Mouse (Mus musculus) embryonic facial prominence, embryonic 15.5 days (tissue): ENCODE measurements around the gene Dnaja2. TPM values are rescaled to one million over a fixed set of nuclear protein-coding genes. Genes with fewer than 3 reads are reported as not detected.
A peak's percentile ranks its signal among the peaks of the same experiment; 100 is the strongest.

ENCODE experiments used
- ATAC-seq: fragments of 200-750 bp; cut with Nextera tagmentation; 2 replicates; pipeline ENCODE4 v1.8.0; 2017; ENCODE audit warnings: low read depth, moderate TSS enrichment; ENCODE audit not compliant: insufficient number of reproducible peaks, low FRiP score, low TSS enrichment
- H3K27ac ChIP-seq: fragments of 300-500 bp; sonication (generic); replicated peaks from 2 replicates; pipeline ENCODE4 v1.5.1; 2015; ENCODE audit warnings: mild to moderate bottlenecking, inconsistent platforms
- H3K27me3 ChIP-seq: fragments of 300-500 bp; sonication (generic); 2 replicates; pipeline ENCODE4 v1.6.1; 2015; ENCODE audit warnings: inconsistent platforms
- H3K36me3 ChIP-seq: fragments of 300-500 bp; sonication (generic); 2 replicates; pipeline ENCODE4 v1.6.1; 2015; ENCODE audit warnings: mild to moderate bottlenecking, inconsistent platforms
- H3K4me1 ChIP-seq: fragments of 300-500 bp; sonication (generic); 2 replicates; pipeline ENCODE4 v1.6.1; 2015; ENCODE audit warnings: inconsistent platforms
- H3K4me2 ChIP-seq: fragments of 300-500 bp; sonication (generic); replicated peaks from 2 replicates; pipeline ENCODE4 v1.6.1; 2015; ENCODE audit warnings: mild to moderate bottlenecking, inconsistent platforms
- H3K4me3 ChIP-seq: fragments of 300-500 bp; sonication (generic); replicated peaks from 2 replicates; pipeline ENCODE4 v1.5.1; 2015; ENCODE audit warnings: mild to moderate bottlenecking, inconsistent platforms
- H3K9ac ChIP-seq: fragments of 300-500 bp; sonication (generic); 2 replicates; pipeline ENCODE4 v1.6.1; 2015; ENCODE audit warnings: inconsistent platforms
- H3K9me3 ChIP-seq: fragments of 300-500 bp; sonication (generic); replicated peaks from 2 replicates; pipeline ENCODE4 v1.6.1; 2016; ENCODE audit warnings: inconsistent platforms
- WGBS: fragments of 180-500 bp; shearing (Covaris S2); methylation state at CpG from one replicate; pipeline ENCODE4 v1.1.7; 2015; 5-methylcytosine and 5-hydroxymethylcytosine counted together
- polyA plus RNA-seq: library from polyadenylated mRNA; unstranded; fragments of >200 nt; fragmentation: Nextera tagmentation; extraction: Ambion mirVana; gene quantifications from 2 replicates; pipeline ENCODE4 v1.2.1, GENCODE M21; 2015

Gene Dnaja2
- polyA plus RNA-seq: 136 and 146 TPM in 2 replicates

DNA sequence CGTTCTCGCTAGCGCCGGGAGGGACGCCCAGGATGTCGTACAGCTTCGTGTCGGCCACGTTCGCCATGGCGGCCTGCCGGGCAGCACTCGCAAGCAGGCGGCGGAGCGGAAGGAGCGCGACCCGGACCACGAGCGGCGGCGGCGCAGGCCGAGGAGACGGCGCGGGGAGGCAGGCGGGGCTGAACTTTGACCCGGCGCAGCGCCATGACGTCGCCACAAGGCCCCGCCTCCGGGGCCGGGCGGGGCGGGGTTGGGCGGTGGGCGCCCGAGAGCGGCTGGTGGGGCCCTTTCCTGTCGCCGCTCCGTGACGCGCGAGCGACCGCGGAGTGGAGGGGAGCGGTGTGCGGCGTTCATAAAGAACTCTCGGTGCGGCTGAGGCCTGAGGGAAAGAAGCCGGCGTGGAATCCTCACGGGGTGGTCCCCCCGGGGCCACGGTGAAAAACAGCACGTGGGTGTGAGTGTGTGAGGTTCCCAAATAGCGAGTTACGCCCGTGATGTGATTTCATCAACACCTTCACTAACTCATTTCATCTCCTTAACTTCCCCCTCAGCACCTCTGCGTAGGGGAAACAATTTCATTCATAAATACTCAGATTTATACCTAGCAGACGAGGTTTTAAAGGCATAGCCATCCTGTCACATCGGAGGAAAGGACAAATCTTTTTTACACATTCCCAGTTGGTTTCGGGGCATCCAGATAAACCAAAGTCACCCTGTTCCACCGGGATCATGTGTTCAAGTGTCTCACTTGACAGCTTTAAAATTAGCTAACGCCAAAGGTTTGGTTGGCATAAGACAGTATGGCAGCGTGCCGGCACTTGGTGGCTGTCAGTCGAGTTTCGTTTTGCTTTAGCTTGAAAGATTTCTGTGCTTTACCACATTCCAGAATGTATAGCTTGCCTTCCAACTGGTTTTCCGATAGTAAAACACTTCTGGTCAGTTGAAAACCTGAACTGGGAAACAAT, at the start of gene Dnaja2:
Gene Dnaja2 (minus strand): TSS at position 164 of the 965 bp plus-strand sequence.
- Histone ChIP-seq H3K4me3 (peak within 1 kb of the TSS; percentile 93), H3K4me2 (peak within 1 kb of the TSS; percentile 66), H3K9me3 (no peaks in the 10 kb centered on the region), H3K9ac (peak within 1 kb of the TSS; percentile 92), H3K36me3 (peaks cover 15% of the 10 kb centered on the region), H3K27me3 (no peaks in the 10 kb centered on the region), H3K27ac (peak within 1 kb of the TSS; percentile 95), H3K4me1 (peaks cover 5% of the 10 kb centered on the region; the same call in 1 of the 2 replicates)
- peak; percentile 97 for ATAC-seq
- under 1% methylated on average over 75 of the region's 77 CpGs for WGBS

DNA sequence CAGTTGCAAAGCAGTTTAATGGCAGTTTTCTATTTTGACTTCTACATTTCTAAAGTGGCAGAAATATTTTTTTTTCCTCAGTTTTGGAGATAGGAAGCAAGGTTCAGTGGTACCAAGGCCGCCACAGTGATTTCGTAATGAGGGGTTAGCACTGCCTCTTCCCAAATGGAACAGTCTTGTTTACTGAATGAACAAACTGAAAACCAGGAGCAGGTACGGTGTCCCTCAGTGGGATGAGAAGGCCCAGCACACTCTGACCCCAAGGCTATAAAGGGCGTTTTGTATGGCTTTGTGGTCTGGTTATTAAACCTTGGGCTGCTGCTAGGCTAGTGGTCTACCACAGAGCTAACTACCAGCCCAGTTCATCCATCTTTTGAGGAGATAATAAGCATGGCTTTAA, 49.1 kb upstream of the Dnaja2 start:
- 70% methylated on average over 4 of the region's 4 CpGs for WGBS
- Histone ChIP-seq H3K9me3 (no peaks in the 10 kb centered on the region), H3K4me1 (no peaks in the 10 kb centered on the region), H3K36me3 (no peaks in the 10 kb centered on the region), H3K4me2 (no peak overlapping the region), H3K4me3 (no peak overlapping the region), H3K27ac (no peak overlapping the region), H3K9ac (no peak overlapping the region), H3K27me3 (no peaks in the 10 kb centered on the region)
- ATAC-seq: no peak

GRCm38 (mm10) chr8:85603203-85603895, 48.2 kb upstream of the Dnaja2 start:
- H3K4me2 ChIP-seq: no peak overlapping the region
- H3K27me3 ChIP-seq: no peaks in the 10 kb centered on the region
- H3K4me1 ChIP-seq: no peaks in the 10 kb centered on the region
- no peak overlapping the region for H3K27ac ChIP-seq
- H3K4me3 ChIP-seq: no peak overlapping the region
- no peaks in the 10 kb centered on the region for H3K9me3 ChIP-seq
- 38% methylated on average over 8 of the region's 8 CpGs for WGBS
- H3K9ac ChIP-seq: no peak overlapping the region
- H3K36me3 ChIP-seq: no peaks in the 10 kb centered on the region
- no peak for ATAC-seq

GRCm38 (mm10) chr8:85602737-85603136, 47.6 kb upstream of the Dnaja2 start:
- Histone ChIP-seq H3K9me3 (no peaks in the 10 kb centered on the region), H3K36me3 (no peaks in the 10 kb centered on the region), H3K27ac (no peak overlapping the region), H3K27me3 (no peaks in the 10 kb centered on the region), H3K9ac (no peak overlapping the region), H3K4me1 (no peaks in the 10 kb centered on the region), H3K4me2 (no peak overlapping the region), H3K4me3 (no peak overlapping the region)
- ATAC-seq: no peak
- WGBS: 62% methylated on average over 4 of the region's 4 CpGs

DNA sequence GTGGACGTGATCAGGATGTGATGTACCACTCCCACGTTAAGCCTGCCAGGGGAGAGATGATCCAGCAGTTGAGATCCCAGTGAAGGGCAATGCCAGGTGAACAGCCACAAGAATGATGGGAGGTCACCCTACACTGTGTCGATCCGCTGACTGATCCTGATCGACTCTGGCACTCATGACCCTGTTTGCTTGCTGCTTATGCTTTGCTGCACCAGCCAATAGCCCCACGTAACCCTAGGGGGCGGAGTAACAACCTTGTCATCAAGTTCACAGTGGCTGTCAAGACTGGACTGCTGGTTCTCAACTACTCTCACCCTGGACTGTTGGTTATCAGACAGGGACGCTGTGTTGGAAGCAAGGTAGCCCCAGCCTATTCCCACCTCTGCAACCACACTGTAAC, 46.6 kb upstream of the Dnaja2 start:
- Histone ChIP-seq H3K4me1 (no peaks in the 10 kb centered on the region), H3K36me3 (no peaks in the 10 kb centered on the region), H3K9ac (no peak overlapping the region), H3K27ac (no peak overlapping the region), H3K4me2 (no peak overlapping the region), H3K27me3 (no peaks in the 10 kb centered on the region), H3K4me3 (no peak overlapping the region), H3K9me3 (no peaks in the 10 kb centered on the region)
- 71% methylated on average over 8 of the region's 8 CpGs for WGBS
- ATAC-seq: no peak

DNA sequence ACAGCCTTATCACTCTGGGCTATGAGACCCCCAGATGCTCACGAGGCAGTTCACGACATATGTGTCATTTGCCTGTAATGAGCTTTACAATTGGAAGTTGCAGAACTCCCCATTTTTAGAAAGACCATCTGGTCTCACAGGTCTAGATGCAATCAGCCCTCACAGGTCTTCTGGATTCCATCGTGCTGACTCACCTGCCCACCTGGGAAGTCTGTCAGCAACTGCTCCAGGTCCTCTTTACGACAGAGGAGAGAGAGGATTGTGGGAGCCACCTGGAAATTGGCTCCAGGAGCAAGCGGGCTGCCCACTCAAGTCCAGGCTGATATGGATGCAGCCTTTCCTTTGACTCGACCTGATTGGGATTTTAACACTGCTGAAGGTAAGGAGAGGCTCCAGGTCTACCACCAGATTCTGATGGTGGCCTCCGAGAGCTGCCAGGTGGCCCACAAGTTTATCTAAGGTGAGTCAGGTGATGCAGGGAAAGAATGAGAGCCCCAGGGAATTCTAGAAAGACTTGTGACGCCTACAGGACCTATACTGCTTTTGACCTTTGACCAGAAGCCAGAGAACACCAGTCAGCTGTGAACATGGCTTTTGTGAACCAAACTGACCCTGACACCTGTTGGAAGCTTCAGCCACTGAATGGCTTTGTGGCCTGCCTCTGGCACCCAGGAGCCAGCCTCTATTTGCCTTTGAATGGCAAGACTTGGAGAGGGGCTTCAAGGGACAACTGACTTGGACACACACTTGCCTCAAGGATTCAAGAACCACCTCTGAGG, 42.5 kb upstream of the Dnaja2 start:
- no peak overlapping the region for H3K4me3 ChIP-seq
- no peak for ATAC-seq
- no peak overlapping the region for H3K27ac ChIP-seq
- H3K36me3 ChIP-seq: no peaks in the 10 kb centered on the region
- no peak overlapping the region for H3K9ac ChIP-seq
- H3K9me3 ChIP-seq: no peaks in the 10 kb centered on the region
- H3K27me3 ChIP-seq: no peaks in the 10 kb centered on the region
- H3K4me2 ChIP-seq: no peak overlapping the region
- 0 out of 2 replicates have a peak, but pooled peaks cover 5% of the 10 kb centered on the region for H3K4me1 ChIP-seq
- 59% methylated on average over 8 of the region's 8 CpGs for WGBS

DNA sequence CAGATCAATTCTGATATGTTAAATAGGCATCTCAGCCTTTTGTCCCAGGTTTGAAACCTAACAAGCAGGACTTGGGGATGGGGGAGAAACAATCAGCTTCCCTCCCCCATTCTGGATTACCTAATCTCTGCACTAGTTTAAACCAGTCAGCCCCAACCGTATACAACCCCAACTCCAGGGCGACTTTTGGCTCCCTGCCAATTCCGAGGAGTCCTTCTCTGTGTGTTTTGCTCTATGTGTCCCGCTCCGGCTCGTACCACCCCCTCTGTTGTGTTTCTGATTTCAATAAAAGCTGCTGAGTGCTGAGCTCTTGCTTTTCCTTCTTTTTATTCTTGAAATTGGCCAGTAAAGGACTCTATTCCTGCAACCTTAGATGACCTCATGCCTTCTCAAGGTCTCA, 40.2 kb upstream of the Dnaja2 start:
- H3K27me3 ChIP-seq: no peaks in the 10 kb centered on the region
- 16% methylated on average over 6 of the region's 6 CpGs for WGBS
- no peak for ATAC-seq
- H3K4me1 ChIP-seq: 0 out of 2 replicates have a peak, but pooled peaks cover 5% of the 10 kb centered on the region
- no peak overlapping the region for H3K9ac ChIP-seq
- no peaks in the 10 kb centered on the region for H3K9me3 ChIP-seq
- H3K4me3 ChIP-seq: no peak overlapping the region
- no peaks in the 10 kb centered on the region for H3K36me3 ChIP-seq
- no peak overlapping the region for H3K4me2 ChIP-seq
- H3K27ac ChIP-seq: no peak overlapping the region

GRCm38 (mm10) chr8:85594983-85595382, 39.8 kb upstream of the Dnaja2 start:
- 34% methylated on average over 3 of the region's 3 CpGs for WGBS
- ATAC-seq: no peak
- 0 out of 2 replicates have a peak, but pooled peaks cover 5% of the 10 kb centered on the region for H3K4me1 ChIP-seq
- H3K27me3 ChIP-seq: no peaks in the 10 kb centered on the region
- H3K27ac ChIP-seq: no peak overlapping the region
- no peak overlapping the region for H3K9ac ChIP-seq
- no peaks in the 10 kb centered on the region for H3K36me3 ChIP-seq
- H3K9me3 ChIP-seq: no peaks in the 10 kb centered on the region
- H3K4me3 ChIP-seq: no peak overlapping the region
- no peak overlapping the region for H3K4me2 ChIP-seq

GRCm38 (mm10) chr8:85593324-85593723, 38.2 kb upstream of the Dnaja2 start:
- ATAC-seq: no peak
- Histone ChIP-seq H3K9me3 (no peaks in the 10 kb centered on the region), H3K4me2 (no peak overlapping the region), H3K4me3 (no peak overlapping the region), H3K27ac (no peak overlapping the region), H3K4me1 (0 out of 2 replicates have a peak, but pooled peaks cover 5% of the 10 kb centered on the region), H3K27me3 (no peaks in the 10 kb centered on the region), H3K9ac (no peak overlapping the region), H3K36me3 (no peaks in the 10 kb centered on the region)
- 72% methylated on average over 3 of the region's 3 CpGs for WGBS

GRCm38 (mm10) chr8:85591532-85591931, 36.4 kb upstream of the Dnaja2 start:
- WGBS: 76% methylated on average over 1 of the region's 1 CpGs
- ATAC-seq: no peak
- H3K9ac ChIP-seq: no peak overlapping the region
- no peaks in the 10 kb centered on the region for H3K36me3 ChIP-seq
- no peaks in the 10 kb centered on the region for H3K27me3 ChIP-seq
- 0 out of 2 replicates have a peak, but pooled peaks cover 5% of the 10 kb centered on the region for H3K4me1 ChIP-seq
- no peak overlapping the region for H3K4me2 ChIP-seq
- H3K27ac ChIP-seq: no peak overlapping the region
- no peaks in the 10 kb centered on the region for H3K9me3 ChIP-seq
- no peak overlapping the region for H3K4me3 ChIP-seq

GRCm38 (mm10) chr8:85590258-85590657, 35.1 kb upstream of the Dnaja2 start:
- 47% methylated on average over 1 of the region's 1 CpGs for WGBS
- Histone ChIP-seq H3K4me2 (no peak overlapping the region), H3K4me3 (no peak overlapping the region), H3K4me1 (0 out of 2 replicates have a peak, but pooled peaks cover under 1% of the 10 kb centered on the region), H3K36me3 (no peaks in the 10 kb centered on the region), H3K27me3 (no peaks in the 10 kb centered on the region), H3K9me3 (no peaks in the 10 kb centered on the region), H3K27ac (no peak overlapping the region), H3K9ac (no peak overlapping the region)
- ATAC-seq: no peak
